Mouse (Mus musculus): ENCODE data around the gene Gm2a. TPM values are rescaled to one million over a fixed set of nuclear protein-coding genes. Genes with fewer than 3 reads are reported as not detected.

The Gm2a gene
- polyA plus RNA-seq, 1 experiment from 2014 or later: 11.5 TPM

- Histone ChIP-seq H3K4me1 (no peaks in the 10 kb centered on the region), H3K9ac (no peak overlapping the region), H3K4me3 (no peak overlapping the region), H3K4me2 (no peak overlapping the region), H3K36me3 (ENCODE audit: poor library complexity, severe bottlenecking) (peaks cover 4% of the 10 kb centered on the region; the same call in 1 of the 2 replicates), H3K9me3 (replicated peaks) (no peaks in the 10 kb centered on the region; the same call in 1 of the 2 replicates), H3K27me3 (no peaks in the 10 kb centered on the region), H3K27ac (no peak overlapping the region)
- no peak for ATAC-seq
- 79% methylated on average over 2 of the region's 2 CpGs for WGBS
These were observed 16.4 kb downstream of the Gm2a start for GRCm38 (mm10) chr11:55114291-55114690.

GRCm38 (mm10) chr11:55116004-55116403 is 18.1 kb downstream of the Gm2a start:
- Histone ChIP-seq H3K27me3 (no peaks in the 10 kb centered on the region), H3K9ac (no peak overlapping the region), H3K4me3 (no peak overlapping the region), H3K4me1 (no peaks in the 10 kb centered on the region), H3K9me3 (replicated peaks) (no peaks in the 10 kb centered on the region; the same call in 1 of the 2 replicates), H3K36me3 (ENCODE audit: poor library complexity, severe bottlenecking) (no peaks in the 10 kb centered on the region), H3K4me2 (no peak overlapping the region), H3K27ac (no peak overlapping the region)
- WGBS: 98% methylated on average over 3 of the region's 3 CpGs
- no peak for ATAC-seq

GRCm38 (mm10) chr11:55117031-55117430 is 19.1 kb downstream of the Gm2a start:
- no peak for ATAC-seq
- WGBS: 88% methylated on average over 2 of the region's 2 CpGs

GRCm38 (mm10) chr11:55120279-55120678 is 22.4 kb downstream of the Gm2a start:
- H3K9ac ChIP-seq: no peak overlapping the region
- no peak overlapping the region for H3K4me2 ChIP-seq
- H3K4me1 ChIP-seq: no peaks in the 10 kb centered on the region
- no peak for ATAC-seq
- H3K9me3 ChIP-seq (replicated peaks): no peaks in the 10 kb centered on the region; the same call in 1 of the 2 replicates
- H3K27ac ChIP-seq: no peak overlapping the region
- H3K4me3 ChIP-seq: no peak overlapping the region
- no peaks in the 10 kb centered on the region for H3K27me3 ChIP-seq
- no peaks in the 10 kb centered on the region for H3K36me3 ChIP-seq (ENCODE audit: poor library complexity, severe bottlenecking)

More at GRCm38 (mm10) chr11:55117031-55117430, 19.1 kb downstream of the Gm2a start:
- Histone ChIP-seq H3K4me1 (no peaks in the 10 kb centered on the region), H3K36me3 (ENCODE audit: poor library complexity, severe bottlenecking) (no peaks in the 10 kb centered on the region), H3K4me2 (no peak overlapping the region), H3K4me3 (no peak overlapping the region), H3K9me3 (replicated peaks) (no peaks in the 10 kb centered on the region; the same call in 1 of the 2 replicates), H3K27ac (no peak overlapping the region), H3K27me3 (no peaks in the 10 kb centered on the region), H3K9ac (no peak overlapping the region)

GRCm38 (mm10) chr11:55120821-55121271 is 22.9 kb downstream of the Gm2a start:
- no peak overlapping the region for H3K4me3 ChIP-seq
- H3K4me1 ChIP-seq: no peaks in the 10 kb centered on the region
- H3K9ac ChIP-seq: no peak overlapping the region
- H3K27me3 ChIP-seq: no peaks in the 10 kb centered on the region
- H3K9me3 ChIP-seq (replicated peaks): no peaks in the 10 kb centered on the region; the same call in 1 of the 2 replicates
- H3K4me2 ChIP-seq: no peak overlapping the region
- ATAC-seq: no peak
- WGBS: 82% methylated on average over 8 of the region's 8 CpGs
- no peak overlapping the region for H3K27ac ChIP-seq
- H3K36me3 ChIP-seq (ENCODE audit: poor library complexity, severe bottlenecking): no peaks in the 10 kb centered on the region

GRCm38 (mm10) chr11:55121430-55121829 is 23.5 kb downstream of the Gm2a start:
- H3K9me3 ChIP-seq (replicated peaks): no peaks in the 10 kb centered on the region; the same call in 1 of the 2 replicates
- no peak overlapping the region for H3K27ac ChIP-seq
- H3K9ac ChIP-seq: no peak overlapping the region
- no peak overlapping the region for H3K4me3 ChIP-seq
- no peaks in the 10 kb centered on the region for H3K4me1 ChIP-seq
- no peaks in the 10 kb centered on the region for H3K36me3 ChIP-seq (ENCODE audit: poor library complexity, severe bottlenecking)
- no peak for ATAC-seq
- no peak overlapping the region for H3K4me2 ChIP-seq
- 89% methylated on average over 1 of the region's 1 CpGs for WGBS
- H3K27me3 ChIP-seq: no peaks in the 10 kb centered on the region

- H3K9ac ChIP-seq: no peak overlapping the region
- no peak overlapping the region for H3K4me2 ChIP-seq
- no peaks in the 10 kb centered on the region for H3K27me3 ChIP-seq
- no peaks in the 10 kb centered on the region for H3K9me3 ChIP-seq (replicated peaks)
- H3K36me3 ChIP-seq (ENCODE audit: poor library complexity, severe bottlenecking): no peaks in the 10 kb centered on the region
- no peak overlapping the region for H3K27ac ChIP-seq
- WGBS: 87% methylated on average over 3 of the region's 3 CpGs
- H3K4me1 ChIP-seq: peaks cover 8% of the 10 kb centered on the region; the same call in 1 of the 2 replicates
- ATAC-seq: no peak
- no peak overlapping the region for H3K4me3 ChIP-seq
These were observed 28.7 kb downstream of the Gm2a start for GRCm38 (mm10) chr11:55126663-55127062.

- Histone ChIP-seq H3K27me3 (no peaks in the 10 kb centered on the region), H3K4me1 (peaks cover 8% of the 10 kb centered on the region; the same call in 1 of the 2 replicates), H3K4me3 (no peak overlapping the region), H3K9ac (no peak overlapping the region), H3K36me3 (ENCODE audit: poor library complexity, severe bottlenecking) (no peaks in the 10 kb centered on the region), H3K4me2 (no peak overlapping the region), H3K9me3 (replicated peaks) (no peaks in the 10 kb centered on the region), H3K27ac (no peak overlapping the region)
- WGBS: 45% methylated on average over 6 of the region's 6 CpGs
- ATAC-seq: no peak
These were observed 30.0 kb downstream of the Gm2a start for GRCm38 (mm10) chr11:55127937-55128336.

GRCm38 (mm10) chr11:55128411-55128810 is 30.5 kb downstream of the Gm2a start:
- H3K4me2 ChIP-seq: no peak overlapping the region
- H3K9me3 ChIP-seq (replicated peaks): no peaks in the 10 kb centered on the region
- no peak overlapping the region for H3K27ac ChIP-seq
- no peak for ATAC-seq
- no peak overlapping the region for H3K9ac ChIP-seq
- no peaks in the 10 kb centered on the region for H3K27me3 ChIP-seq
- H3K4me1 ChIP-seq: peaks cover 8% of the 10 kb centered on the region; the same call in 1 of the 2 replicates
- no peaks in the 10 kb centered on the region for H3K36me3 ChIP-seq (ENCODE audit: poor library complexity, severe bottlenecking)
- no peak overlapping the region for H3K4me3 ChIP-seq
- 64% methylated on average over 3 of the region's 3 CpGs for WGBS

GRCm38 (mm10) chr11:55131077-55131742 is 33.3 kb downstream of the Gm2a start:
- 93% methylated on average over 11 of the region's 11 CpGs for WGBS
- ATAC-seq: no peak

GRCm38 (mm10) chr11:55131946-55132345 is 34.0 kb downstream of the Gm2a start:
- Histone ChIP-seq H3K9me3 (replicated peaks) (no peaks in the 10 kb centered on the region), H3K27me3 (no peaks in the 10 kb centered on the region), H3K36me3 (ENCODE audit: poor library complexity, severe bottlenecking) (no peaks in the 10 kb centered on the region), H3K4me1 (peaks cover 8% of the 10 kb centered on the region; the same call in 1 of the 2 replicates), H3K4me3 (no peak overlapping the region), H3K4me2 (no peak overlapping the region), H3K27ac (no peak overlapping the region), H3K9ac (no peak overlapping the region)
- ATAC-seq: no peak
- WGBS: 88% methylated on average over 1 of the region's 1 CpGs

More at GRCm38 (mm10) chr11:55131077-55131742, 33.3 kb downstream of the Gm2a start:
- no peak overlapping the region for H3K27ac ChIP-seq
- H3K9ac ChIP-seq: no peak overlapping the region
- H3K4me2 ChIP-seq: no peak overlapping the region
- no peaks in the 10 kb centered on the region for H3K36me3 ChIP-seq (ENCODE audit: poor library complexity, severe bottlenecking)
- H3K9me3 ChIP-seq (replicated peaks): no peaks in the 10 kb centered on the region
- no peaks in the 10 kb centered on the region for H3K27me3 ChIP-seq
- H3K4me3 ChIP-seq: no peak overlapping the region
- peaks cover 8% of the 10 kb centered on the region; the same call in 1 of the 2 replicates for H3K4me1 ChIP-seq

- H3K9me3 ChIP-seq (replicated peaks): no peaks in the 10 kb centered on the region
- no peak overlapping the region for H3K27ac ChIP-seq
- H3K9ac ChIP-seq: no peak overlapping the region
- no peak overlapping the region for H3K4me3 ChIP-seq
- no peaks in the 10 kb centered on the region for H3K27me3 ChIP-seq
- peaks cover 3% of the 10 kb centered on the region; the same call in 1 of the 2 replicates for H3K4me1 ChIP-seq
- H3K4me2 ChIP-seq: no peak overlapping the region
- WGBS: 96% methylated on average over 1 of the region's 1 CpGs
- no peak for ATAC-seq
- no peaks in the 10 kb centered on the region for H3K36me3 ChIP-seq (ENCODE audit: poor library complexity, severe bottlenecking)
These were observed 35.3 kb downstream of the Gm2a start for GRCm38 (mm10) chr11:55133204-55133603.

Data from forebrain, embryonic 13.5 days (tissue).